Mouse (Mus musculus) inflammation-experienced regulatory T-cells (primary cell): ENCODE data around the gene Gria1. TPM values are rescaled to one million over a fixed set of nuclear protein-coding genes. Genes with fewer than 3 reads are reported as not detected.

Experiments used
- polyA plus RNA-seq, 2 experiments: library from polyadenylated mRNA; unstranded; fragments of 100-300 nt; shearing (Covaris generic); gene quantifications; one replicate each; pipeline ENCODE4 v1.2.1; 2017

Gria1 gene
- polyA plus RNA-seq = under 1 TPM; 0.05 to 0.62 TPM

DNA sequence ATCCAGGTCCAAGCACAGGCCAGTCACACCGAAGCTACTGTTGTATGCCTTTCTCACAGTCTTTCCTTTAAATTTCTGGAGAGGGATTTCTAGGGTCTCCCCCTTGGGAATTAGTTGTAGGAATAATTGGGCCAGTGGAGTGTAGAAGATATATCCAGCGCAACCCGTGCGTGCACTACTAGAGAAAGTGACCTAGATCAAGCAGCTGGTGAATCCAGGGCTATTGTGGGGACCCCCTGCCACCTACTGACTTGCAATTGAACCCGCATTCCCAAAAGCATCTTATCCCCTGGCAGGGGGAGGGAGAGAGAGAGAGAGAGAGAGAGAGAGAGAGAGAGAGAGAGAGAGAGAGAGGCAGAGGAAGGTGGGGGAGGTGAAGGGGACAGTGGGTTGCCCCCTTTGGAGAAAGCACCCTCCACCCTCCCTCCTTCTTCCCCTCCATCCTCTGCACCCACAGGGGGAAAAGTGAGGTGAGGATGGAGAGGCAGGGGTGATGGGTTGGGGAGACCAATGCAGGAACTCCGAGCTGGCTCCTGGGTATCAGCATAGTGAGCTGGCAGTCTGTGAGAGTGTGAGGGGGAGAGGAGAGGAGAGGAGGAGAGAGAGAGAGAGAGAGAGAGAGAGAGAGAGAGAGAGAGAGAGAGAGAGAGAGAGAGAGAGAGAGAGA is at the start of gene Gria1:
Gene Gria1, plus strand, starts transcription at position 364 of the 667 bp plus-strand sequence.

